Mouse (Mus musculus) brain, adult 2 months (tissue): Measurements from ENCODE around the gene Phlda3.

Experiments used
- DNase-seq: peaks from one replicate; pipeline ENCODE4 v3.0.0; 2011; ENCODE audit warnings: low read depth, low spot score

The Phlda3 gene

DNA sequence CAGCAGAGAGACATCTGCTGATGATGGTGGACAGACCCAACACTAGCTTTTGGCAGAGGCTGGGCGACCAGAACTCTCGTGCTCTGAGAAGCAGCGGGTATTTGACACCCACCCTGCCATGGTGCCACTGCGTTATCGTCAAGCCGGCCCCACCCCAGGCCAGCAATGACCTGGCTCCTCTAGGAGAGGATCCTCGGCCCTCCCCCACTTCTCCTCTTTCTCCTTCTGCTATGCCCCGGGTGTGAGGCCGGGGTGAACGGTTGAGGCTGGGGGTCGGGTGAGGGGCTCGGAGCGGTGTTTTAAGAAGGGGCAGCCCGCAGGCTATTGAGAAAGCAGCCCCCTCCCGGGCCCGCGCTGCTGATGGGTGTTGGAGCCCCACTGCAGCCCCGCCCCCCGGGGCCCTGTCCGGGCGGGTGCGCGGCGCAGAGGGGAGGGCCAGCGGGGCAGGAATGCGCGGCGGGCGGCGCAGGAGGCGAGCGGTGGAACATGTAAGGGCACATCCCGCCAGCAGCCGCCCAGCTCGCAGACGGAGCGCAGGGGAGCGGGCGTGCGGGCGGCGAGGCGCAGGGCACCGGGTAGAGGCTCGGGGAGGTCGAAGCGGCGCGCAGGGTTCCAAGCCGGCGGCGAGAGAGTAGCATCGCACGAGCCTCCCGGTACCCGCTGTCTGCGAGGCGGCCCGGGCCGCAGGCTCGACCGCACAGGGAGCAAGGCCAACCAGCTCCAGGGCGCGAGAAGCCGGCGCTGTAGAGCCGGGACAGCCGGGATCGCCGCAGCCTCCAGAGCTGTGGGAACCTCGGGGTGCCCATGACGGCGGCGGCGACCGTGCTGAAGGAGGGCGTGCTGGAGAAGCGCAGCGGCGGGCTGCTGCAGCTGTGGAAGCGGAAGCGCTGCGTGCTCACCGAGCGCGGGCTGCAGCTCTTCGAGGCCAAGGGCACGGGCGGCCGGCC lies at the start of gene Phlda3:
Phlda3 (plus strand) TSS at position 475 of the 947 bp plus-strand sequence.
- DNase-seq, result peak; percentile 71

DNA sequence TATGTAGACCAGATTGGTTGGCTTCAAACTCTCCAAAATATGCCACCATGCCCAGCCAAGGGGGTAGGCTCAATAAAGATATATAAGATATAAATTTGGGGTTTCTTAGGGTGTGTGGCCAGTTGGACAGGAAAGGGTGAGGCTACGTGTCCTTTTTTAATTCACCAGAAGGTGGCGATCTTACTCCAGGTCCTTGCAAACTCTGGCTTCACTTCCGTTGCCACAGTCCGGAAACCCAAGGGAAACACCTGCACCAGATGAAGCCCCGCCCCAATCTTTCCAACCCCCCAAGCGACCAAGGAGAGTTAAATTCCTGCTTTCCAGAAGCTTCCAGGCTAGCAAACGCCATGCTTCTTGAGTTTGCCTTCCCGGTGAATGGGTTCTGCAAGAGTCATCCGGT lies 46.4 kb upstream of the Phlda3 start:
- DNase-seq, result peak; percentile 78

DNA sequence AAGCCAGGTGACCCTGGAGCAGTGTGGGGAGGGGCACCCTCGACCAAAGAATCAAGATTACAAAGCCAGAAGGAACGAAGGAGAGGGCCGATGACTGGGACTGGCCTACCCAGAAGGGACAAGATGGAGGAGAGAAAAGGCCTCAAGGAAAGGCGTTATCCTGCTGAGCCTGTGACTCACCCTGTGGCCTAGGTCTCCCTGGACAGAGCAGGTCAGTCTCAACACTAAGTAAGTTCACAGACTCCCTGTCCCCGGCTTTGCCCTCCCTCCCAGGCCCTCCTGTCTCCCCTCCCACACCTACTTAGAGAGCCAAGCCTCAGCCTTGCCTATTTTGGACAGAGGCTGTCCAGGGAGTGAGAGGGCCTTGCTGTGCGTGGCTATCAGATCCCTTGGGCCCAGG lies 45.9 kb upstream of the Phlda3 start, which contains the start of gene Csrp1:
Csrp1 (plus strand) TSS at position 79 of the 400 bp plus-strand sequence.
- no peak for DNase-seq

DNA sequence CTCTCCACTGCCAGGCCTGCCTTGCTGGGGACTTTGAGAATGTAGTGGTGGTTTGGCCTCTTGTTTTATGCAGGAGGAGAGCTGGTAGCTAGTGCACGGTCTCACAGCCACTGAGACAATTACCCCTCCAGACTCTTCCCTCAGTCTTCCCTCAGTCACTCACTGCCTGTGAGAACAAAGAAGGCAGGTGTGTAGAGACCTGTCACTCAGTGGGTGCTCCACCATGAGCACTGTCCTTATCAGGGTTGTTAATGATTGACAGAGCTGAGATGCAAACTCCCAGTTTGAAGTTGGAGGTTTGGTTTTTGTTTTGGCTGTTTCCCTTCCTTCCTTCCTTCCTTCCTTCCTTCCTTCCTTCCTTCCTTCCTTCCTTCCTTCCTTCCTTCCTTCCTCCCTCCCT lies 42.9 kb upstream of the Phlda3 start:
- no peak for DNase-seq

DNA sequence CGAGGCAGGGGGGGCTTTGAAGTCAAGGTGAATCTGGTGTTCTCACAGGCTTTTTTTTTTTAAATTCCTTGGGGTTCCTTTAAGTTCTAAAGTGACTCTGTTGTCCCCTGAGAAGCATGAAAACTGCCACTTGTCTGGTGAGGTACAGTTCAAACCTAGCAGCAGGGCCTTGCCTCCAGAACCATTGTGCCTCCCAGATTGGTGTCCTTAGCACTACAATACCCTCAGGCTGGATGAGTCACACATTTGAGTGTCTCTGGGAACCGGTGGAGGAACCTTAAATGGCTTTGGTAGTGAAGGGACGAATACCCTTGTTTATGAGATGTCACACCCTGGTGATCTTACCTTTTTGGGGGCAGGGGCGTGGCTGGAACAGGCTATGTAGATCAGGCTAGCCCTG lies 41.8 kb upstream of the Phlda3 start:
- no peak for DNase-seq

DNA sequence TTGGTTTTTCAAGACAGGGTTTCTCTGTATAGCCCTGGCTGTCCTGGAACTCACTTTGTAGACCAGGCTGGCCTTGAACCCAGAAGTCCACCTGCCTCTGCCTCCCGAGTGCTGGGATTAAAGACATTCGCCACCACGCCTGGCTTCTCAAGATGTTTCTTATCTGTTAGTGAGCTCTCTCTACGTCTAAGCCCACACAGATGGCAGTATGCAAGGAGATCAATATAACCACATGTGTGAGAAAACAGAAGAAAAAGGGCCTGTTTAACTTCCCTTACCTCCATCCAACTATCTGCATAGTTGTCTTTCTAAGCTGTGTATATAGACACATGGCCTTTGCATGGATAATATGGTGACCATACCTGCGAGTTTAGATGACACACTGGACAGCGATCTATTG lies 40.6 kb upstream of the Phlda3 start:
- DNase-seq, result no peak

DNA sequence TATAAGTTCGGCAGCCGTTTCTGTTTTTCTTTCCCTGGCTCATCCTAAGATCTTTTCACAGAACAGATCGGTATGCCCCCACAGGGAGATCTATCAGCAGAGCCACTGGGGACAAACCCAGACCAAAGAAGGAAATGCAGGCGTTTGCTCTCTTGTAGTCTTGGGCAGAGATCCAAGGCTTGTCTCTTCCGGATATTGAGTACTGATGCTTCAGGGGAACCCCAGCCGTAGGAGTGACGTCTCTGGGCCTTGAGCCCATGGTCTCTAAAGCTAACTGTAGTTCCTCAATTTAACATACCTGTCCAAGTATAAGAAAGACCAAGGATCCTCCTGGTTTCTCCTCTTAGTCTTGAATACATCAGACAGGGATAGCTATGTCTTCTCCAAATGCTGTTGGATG lies 40.0 kb upstream of the Phlda3 start:
- DNase-seq, result no peak

DNA sequence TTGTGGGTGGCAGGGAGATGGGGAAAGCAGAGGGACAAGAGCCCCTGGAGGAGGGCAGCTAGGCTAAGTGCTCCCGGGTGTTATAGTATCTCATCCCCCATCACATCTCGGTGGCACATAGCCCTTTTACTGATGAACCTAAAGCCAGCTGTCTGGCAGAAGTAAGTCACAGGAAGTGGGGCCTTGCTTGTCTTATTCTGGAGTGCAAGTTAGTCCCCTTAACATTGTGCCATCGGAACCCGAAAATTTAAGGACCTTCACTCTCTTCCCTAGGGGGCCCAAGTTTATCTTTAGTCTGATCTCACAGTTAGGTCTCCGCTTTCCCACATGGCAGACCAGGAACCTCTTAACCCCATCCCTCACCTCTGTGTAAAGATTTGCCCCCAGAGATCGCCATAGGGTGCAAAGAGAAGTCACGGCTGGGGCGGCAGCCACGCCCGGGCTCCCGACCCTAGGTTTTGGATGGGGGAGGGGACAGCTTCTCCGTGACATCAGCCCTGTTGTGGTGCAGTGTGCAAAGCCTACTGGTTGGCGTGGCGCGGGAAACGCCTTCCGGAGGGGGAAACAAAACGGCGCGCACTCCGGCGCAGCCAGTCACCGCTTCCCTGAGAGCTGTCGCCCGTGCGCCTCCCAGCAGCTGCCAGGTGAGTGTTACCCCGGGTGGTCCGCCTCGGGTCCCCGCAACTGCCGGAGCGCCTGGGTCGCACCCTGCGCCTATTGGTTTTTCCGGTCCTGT lies 37.1 kb upstream of the Phlda3 start:
- peak; percentile 94 for DNase-seq

DNA sequence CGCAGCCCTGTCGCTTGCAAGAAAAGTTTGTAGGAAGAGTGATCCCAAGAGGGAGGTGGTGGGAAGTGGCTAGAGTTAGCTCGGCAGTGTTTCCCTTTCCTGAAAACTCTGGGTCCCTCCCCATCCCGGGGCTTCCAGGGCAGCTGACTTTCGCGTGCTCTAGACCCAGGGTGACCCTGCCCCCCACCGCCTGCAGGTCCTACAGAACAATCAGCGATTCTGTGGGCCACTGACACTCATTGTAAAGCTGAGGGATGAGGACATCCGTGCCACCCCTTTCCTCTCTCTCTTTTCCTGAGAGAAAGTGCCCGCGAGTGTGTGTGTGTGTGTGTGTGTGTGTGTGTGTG lies 36.6 kb upstream of the Phlda3 start:
- peak; percentile 92 for DNase-seq

DNA sequence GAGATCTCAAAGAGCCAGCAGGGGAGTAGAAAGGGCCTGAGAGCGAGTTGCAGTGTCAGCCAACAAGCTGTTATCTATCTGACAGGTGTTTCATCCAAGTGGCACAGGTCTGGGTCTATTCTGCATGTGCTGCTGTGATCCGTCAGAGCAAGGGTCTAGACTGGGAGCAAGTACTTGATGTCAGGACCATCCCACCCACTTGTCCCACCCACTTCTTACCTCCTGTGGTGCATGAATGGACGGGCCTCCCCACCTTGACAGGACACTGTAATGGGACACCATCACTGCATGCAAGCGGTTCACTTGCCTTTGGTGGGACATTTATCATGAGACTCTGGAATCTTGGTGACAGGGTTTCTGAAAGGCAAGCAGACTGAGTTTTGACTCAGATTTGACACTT lies 36.1 kb upstream of the Phlda3 start:
- DNase-seq, result no peak

DNA sequence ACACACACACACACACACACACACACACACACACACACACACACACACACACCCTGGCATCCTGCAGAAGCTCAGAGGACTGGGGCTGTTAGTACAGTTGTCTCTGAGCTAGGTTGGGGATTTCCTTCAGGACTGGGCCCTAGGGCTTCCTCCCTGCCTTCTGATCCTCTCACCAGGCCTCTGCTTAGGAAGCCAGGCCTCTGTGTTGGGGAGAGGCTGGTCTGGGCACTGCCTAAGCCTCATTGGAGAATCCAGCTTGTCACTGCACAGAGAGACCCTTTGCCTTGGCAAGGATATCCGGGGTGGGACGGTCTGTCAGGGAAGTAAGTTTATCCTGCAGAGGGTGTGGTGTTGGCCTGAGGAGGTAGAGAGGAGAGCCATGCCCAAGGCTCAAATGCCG lies 35.6 kb upstream of the Phlda3 start:
- no peak for DNase-seq

DNA sequence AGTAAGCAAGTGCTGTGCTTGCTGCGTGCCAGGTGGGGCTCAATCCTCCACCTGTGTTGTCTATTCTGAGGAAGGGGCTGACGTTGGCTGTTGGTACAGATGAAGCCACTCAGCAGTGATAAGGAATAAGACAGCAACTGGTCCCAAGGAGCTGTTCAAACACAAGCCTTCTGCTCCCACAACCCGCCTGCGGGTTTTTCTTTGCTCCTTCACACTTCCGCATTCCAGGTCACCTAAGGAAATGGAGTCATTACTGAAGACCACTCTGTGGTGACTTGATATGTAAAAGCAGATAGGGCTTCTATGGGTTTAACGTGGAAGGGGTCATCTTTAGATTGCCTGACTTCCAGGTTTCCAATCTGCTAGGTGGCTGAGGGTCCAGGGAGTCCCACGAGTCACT lies 34.5 kb upstream of the Phlda3 start:
- DNase-seq, result no peak

DNA sequence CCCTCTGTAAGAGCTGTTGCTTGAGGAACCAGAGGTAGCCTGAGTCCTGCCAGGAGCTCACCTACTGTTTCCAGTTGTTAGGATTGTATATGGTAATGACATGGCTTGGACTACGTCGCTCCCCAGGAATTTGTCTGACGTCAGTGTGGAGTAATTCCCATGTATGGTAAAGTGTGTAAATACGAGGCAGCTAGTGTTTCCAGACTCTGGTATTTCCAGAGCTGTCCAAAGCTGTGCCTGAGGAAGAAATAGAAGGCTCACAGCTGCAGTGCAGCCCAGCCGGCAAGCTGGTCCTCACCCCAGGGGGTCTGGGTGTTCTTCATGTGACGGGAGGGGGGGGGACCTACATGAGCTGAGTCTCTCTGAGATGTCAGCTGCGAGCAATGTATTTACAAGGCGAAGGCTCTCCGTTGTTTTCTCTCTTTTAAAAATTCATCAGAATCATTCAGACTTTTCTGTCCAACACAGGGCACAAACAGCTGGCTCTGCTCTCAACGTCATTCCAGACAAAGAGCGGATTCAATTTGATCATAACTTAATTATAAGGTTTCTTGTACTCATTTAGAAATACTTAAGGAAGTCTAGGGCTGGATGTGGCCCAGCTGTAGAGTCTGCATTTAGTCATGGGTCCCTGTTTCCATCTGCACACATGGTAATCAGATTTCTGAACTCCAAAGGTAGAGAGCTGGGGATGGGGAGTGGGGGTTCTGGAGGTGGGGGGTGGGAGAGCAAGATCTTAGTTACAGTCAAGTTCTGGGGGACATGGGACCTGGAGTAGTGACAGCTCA lies 33.8 kb upstream of the Phlda3 start:
- DNase-seq, result peak; percentile 68

DNA sequence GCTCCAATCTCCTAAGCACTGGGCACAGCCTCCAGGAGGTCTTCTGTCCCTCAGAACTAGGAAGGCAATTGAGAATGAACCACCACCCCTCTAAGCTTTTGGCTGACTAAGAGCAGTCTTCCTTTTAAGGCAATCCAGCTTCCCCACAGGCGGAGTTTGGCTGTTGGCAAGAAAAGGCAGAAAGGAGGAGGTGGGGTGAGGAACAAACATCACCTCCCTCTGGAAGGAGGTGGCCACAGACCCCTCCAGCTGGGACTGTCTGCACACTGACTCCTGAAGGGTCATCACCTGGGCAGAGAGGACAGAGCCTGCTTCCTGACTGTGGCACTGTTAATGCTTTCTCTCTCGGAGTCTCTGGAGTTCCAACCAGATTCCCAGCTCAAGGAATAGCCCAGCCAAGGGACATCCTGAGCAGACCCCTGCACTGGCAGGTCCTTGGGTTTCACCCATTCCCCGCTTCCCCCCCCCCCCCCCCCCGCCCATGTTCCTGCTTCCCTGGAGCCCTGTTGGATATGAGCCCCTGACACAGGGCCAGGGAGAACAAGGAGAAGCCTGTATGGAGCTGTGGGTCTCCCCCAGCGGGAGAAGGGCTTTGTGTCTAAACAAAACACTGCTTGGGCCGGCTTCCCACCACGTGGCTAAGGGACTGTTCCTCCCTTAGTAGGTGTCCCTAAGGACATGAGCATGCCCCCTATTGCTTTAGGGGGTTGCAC lies 31.5 kb upstream of the Phlda3 start:
- DNase-seq, result peak; percentile 89

DNA sequence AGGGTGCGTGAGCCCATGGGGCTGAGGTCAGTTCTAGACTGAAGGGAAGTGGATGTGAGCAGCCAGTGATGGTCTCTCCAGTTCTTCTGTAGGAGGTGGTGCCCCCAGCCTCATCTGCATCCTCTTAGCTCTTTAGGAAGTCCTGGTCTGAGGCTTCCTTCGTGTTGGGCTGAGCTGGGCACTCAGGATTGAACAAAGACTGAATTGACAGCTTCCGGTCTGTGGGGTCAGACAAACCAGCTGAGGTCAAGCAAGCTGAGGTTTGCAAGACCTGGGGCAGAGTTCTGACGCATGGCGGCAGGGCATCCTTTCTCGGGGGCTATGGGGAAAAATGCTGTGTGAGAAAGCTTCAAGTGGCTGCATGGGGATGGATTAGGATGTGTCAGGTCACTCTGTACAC lies 30.5 kb upstream of the Phlda3 start:
- no peak for DNase-seq

DNA sequence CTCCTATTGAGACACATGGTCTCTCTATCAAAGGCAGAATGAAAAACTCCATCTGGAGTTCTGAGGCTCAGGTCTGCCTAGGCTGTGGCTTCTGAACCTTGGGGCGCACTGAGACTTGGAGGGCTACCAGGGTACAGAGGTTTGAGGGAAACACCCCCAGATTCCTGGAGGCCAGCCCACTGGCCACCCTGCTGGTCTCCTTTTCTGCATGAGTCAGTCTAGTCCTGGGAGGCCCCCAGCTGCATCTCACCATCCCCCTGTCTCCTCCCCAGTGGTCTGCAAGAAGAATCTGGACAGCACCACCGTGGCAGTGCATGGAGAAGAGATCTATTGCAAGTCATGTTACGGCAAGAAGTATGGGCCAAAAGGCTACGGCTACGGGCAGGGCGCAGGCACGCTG lies 20.9 kb upstream of the Phlda3 start:
- DNase-seq, result no peak

DNA sequence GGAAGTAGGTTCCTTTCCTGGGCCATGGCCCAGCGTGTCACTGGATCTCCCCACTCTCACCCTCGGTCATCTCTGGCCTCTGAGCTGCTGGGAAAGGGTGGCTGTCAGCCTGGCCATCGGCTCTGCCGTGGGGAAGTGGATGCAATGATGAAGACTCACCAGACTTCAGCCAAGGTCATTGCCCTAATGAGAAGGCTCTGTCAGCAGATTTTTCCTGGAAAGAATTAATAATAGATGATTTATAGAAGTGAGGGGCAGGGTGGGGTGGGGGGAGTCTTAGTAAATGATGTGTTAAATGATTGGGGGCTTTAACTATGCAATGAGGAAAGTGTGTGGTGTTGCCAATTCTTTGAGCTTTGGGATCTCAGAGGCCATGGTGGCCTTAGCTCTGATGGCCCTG lies 19.7 kb upstream of the Phlda3 start:
- DNase-seq, result no peak

DNA sequence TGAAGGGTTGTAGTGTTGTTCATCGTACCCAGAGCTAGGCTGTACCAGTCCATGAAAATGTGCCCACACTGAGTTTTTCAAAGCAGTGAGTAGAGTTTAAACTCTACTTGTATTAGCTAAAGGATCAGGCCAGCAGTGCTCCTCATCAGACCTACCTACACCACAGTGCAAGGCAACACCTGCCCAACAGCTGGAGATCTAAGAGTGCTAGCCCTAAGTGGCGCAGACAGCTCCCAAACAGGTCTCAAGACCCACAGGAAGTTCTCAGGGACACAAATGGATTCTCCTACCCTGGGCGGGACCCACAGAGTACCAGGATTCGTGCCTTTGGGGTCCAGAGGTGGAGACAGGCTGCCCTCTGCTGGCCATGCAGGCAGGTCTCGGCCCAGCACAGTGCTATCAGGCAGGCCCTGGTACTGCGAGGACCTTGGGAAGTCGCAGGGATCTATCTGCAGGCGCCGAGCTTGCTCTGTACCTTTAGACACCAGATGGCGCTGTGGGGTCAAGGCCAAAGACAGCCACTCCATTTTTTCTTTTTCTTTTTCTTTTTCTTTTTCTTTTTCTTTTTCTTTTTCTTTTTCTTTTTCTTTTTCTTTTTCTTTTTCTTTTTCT lies 13.1 kb upstream of the Phlda3 start:
- DNase-seq, result peak; percentile 96

DNA sequence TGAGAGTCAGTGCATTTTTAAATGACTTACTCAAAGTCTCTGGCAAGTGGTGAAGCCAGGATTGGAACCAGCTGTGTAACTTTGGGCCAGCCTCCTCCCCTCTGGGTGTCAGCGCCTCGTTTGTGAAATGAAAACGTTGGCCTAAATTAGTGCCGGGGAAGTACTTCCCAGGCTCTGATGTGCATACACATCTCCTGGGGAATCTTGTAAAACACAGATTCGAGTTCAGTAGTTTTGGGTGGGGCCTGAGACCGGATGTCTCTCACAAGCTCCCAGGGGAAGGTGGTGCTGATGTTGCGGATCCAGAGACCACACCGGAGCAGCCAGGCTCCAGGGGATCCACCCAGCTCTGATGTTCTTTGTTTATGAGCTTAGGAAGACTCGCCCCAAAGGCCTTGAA lies 10.6 kb upstream of the Phlda3 start:
- DNase-seq, result no peak

DNA sequence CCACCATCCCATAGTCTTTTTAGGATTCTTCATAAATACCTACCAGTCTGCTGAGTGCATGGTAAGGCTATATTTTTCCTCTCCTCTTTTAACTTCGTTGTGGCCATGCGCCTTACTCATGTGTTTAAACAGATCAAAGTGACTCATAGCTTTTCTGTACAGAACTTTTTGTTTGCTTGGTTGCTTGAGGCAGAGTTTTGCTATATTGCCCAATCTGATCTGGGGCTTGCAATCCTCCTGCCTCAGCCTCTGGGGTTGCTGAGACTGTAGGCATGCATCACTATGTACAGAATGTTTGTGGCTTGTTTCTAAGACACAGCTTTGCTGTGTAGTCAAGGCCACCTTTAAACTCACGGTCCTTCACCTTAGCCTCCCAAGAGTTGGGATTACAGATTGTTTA lies 10.0 kb upstream of the Phlda3 start:
- no peak for DNase-seq

DNA sequence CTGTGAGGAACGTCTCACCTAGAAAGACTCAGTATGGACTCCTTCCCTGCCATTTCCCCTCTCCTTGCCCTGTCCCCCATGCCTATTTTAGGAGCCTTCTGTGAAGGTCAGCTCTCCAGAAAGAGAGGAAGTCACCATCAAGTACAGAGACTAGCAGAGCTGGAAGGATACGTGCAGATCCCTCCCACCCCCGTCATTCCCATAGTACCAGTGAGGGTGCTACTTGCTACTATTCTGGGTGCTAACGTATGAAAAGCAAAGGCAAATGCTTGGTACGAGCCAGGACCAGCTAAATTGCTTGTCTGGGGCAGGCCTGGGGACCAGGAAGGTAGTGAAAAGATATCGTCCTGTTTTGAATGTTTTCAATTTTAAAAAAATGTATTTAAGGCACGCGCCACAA lies 8.6 kb upstream of the Phlda3 start:
- DNase-seq, result peak; percentile 49
